In the genomic region with DNA sequence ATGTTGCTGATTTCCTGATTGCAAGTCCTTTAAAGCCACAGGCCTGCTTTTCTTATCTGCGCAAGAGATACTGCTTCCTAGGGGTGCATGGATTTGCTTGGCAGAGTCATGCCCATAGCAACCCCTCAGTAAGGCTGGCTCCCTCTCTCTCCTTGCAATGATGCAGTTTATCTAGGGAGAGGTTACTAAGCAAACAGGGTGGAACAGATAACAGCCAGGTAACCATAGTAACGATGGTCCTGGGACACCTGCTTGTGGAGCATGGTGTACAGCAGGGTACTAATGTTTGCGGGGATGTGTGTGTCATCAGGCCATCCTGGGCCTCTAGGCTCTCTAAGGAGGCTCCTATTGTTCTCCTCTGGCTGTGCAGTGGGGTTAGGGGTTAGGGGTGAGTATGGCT, we compare ENCODE assay signal across 25 mouse cellular contexts.
DNase-seq lines count a peak whose midpoint lies in the region; ATAC-seq lines count a peak whose summit lies in the region.
"Had no signal": no experiment of that assay in that cellular context is flagged by ENCODE, and none has a peak within 500 bp of the region (broad histone marks: within the 10 kb centered on the region; RNA-seq: fewer than 3 reads in every experiment).

No protein-coding gene starts in this region.

- no peak overlapping the region for H3K4me3 ChIP-seq in hindbrain, embryonic 13.5 days
- H3K4me3 ChIP-seq in hindbrain, embryonic 16.5 days (ENCODE audit: low read length), result no peak overlapping the region
- H3K4me3 ChIP-seq in limb, embryonic 10.5 days, result no peak overlapping the region
- no peak overlapping the region for H3K4me3 ChIP-seq in neural tube, embryonic 15.5 days (replicated peaks)
- H3K4me3 ChIP-seq: heart, adult 2 months; left cerebral cortex, adult 2 months; liver, embryonic 12.5 days; neural tube, embryonic 12.5 days had no signal

- H3K27me3 ChIP-seq in hindbrain, embryonic 13.5 days, result no peaks in the 10 kb centered on the region
- H3K27me3 ChIP-seq in hindbrain, embryonic 16.5 days (replicated peaks; ENCODE audit: control insufficient read depth, insufficient read depth, low read length), result no peaks in the 10 kb centered on the region
- no peaks in the 10 kb centered on the region for H3K27me3 ChIP-seq in limb, embryonic 10.5 days (ENCODE audit: low read depth, poor library complexity, severe bottlenecking)
- H3K27me3 ChIP-seq in neural tube, embryonic 15.5 days (replicated peaks), result no peaks in the 10 kb centered on the region
- H3K27me3 ChIP-seq: neural tube, embryonic 12.5 days had no signal

- 0 out of 2 replicates have a peak overlapping the region, but pooled peaks have one; percentile 0 for H3K27ac ChIP-seq in hindbrain, embryonic 13.5 days
- H3K27ac ChIP-seq in hindbrain, embryonic 16.5 days (ENCODE audit: low read depth, low read length), result no peak overlapping the region
- H3K27ac ChIP-seq in limb, embryonic 10.5 days, result peak overlapping the region; percentile 86; the same call in 1 of the 2 replicates
- H3K27ac ChIP-seq in neural tube, embryonic 15.5 days (replicated peaks), result 0 out of 2 replicates have a peak overlapping the region, but pooled peaks have one; percentile 37
- H3K27ac ChIP-seq: heart, adult 2 months; hindbrain, postnatal 0 days; left cerebral cortex, adult 2 months; liver, embryonic 12.5 days; neural tube, embryonic 12.5 days had no signal

- no peaks in the 10 kb centered on the region for H3K9me3 ChIP-seq in hindbrain, embryonic 13.5 days
- no peaks in the 10 kb centered on the region for H3K9me3 ChIP-seq in hindbrain, embryonic 16.5 days (ENCODE audit: control insufficient read depth, low read length)
- no peaks in the 10 kb centered on the region for H3K9me3 ChIP-seq in limb, embryonic 10.5 days (replicated peaks)
- H3K9me3 ChIP-seq in neural tube, embryonic 15.5 days (replicated peaks), result no peaks in the 10 kb centered on the region
- H3K9me3 ChIP-seq: G1E; liver, embryonic 12.5 days; neural tube, embryonic 12.5 days had no signal

- no peak for ATAC-seq in hindbrain, embryonic 13.5 days (ENCODE audit: low FRiP score)
- ATAC-seq in hindbrain, embryonic 16.5 days, result no peak
- no peak for ATAC-seq in neural tube, embryonic 15.5 days (ENCODE audit: low FRiP score)
- ATAC-seq: hindbrain, postnatal 0 days; liver, embryonic 12.5 days had no signal

- H3K36me3 ChIP-seq in hindbrain, embryonic 13.5 days, result no peaks in the 10 kb centered on the region
- H3K36me3 ChIP-seq in hindbrain, embryonic 16.5 days (ENCODE audit: control insufficient read depth, insufficient read depth, low read length), result no peaks in the 10 kb centered on the region
- no peaks in the 10 kb centered on the region for H3K36me3 ChIP-seq in limb, embryonic 10.5 days
- H3K36me3 ChIP-seq in neural tube, embryonic 15.5 days, result no peaks in the 10 kb centered on the region
- H3K36me3 ChIP-seq: G1E; liver, embryonic 12.5 days; neural tube, embryonic 12.5 days had no signal

- peak; percentile 42 for DNase-seq in thymus, postnatal 0 days (ENCODE audit: low spot score)
- no peak for DNase-seq in thymus, postnatal 36 days
- no peak for DNase-seq in limb, embryonic 10.5 days (ENCODE audit: low spot score)
- DNase-seq in urinary bladder, postnatal 36 days (ENCODE audit: low spot score in 2 of 2), result no peak
- no peak for DNase-seq in heart, adult 9 months (ENCODE audit: low spot score in 2 of 2)
- DNase-seq: adrenal gland, postnatal 25 days; cerebellum, adult 11-12 months; cerebellum, postnatal 14 days; embryo, embryonic 11 days; gastrocnemius, postnatal 10 days; heart, adult 2 months; kidney, adult 2 months; kidney, postnatal 10 days; left cerebral cortex, postnatal 4 days; lung, adult 2 months; lung, postnatal 4 days; thymus, postnatal 4 days had no signal

- 60% methylated on average over 3 of the region's 3 CpGs for WGBS in hindbrain, embryonic 13.5 days
- WGBS in hindbrain, embryonic 16.5 days, result 66% methylated on average over 3 of the region's 3 CpGs
- 90% methylated on average over 3 of the region's 3 CpGs for WGBS in limb, embryonic 10.5 days
- WGBS in neural tube, embryonic 15.5 days, result 51% methylated on average over 3 of the region's 3 CpGs

- H3K9ac ChIP-seq in hindbrain, embryonic 13.5 days, result 0 out of 2 replicates have a peak overlapping the region, but pooled peaks have one; percentile 5
- H3K9ac ChIP-seq in hindbrain, embryonic 16.5 days (ENCODE audit: low read depth, low read length), result no peak overlapping the region
- no peak overlapping the region for H3K9ac ChIP-seq in neural tube, embryonic 15.5 days (replicated peaks)
- H3K9ac ChIP-seq: liver, embryonic 12.5 days; neural tube, embryonic 12.5 days had no signal

- peaks cover 42% of the 10 kb centered on the region for H3K4me1 ChIP-seq in hindbrain, embryonic 13.5 days (replicated peaks)
- peaks cover 8% of the 10 kb centered on the region for H3K4me1 ChIP-seq in hindbrain, embryonic 16.5 days (ENCODE audit: control insufficient read depth, insufficient read depth, low read depth, low read length)
- H3K4me1 ChIP-seq in limb, embryonic 10.5 days, result peaks cover 36% of the 10 kb centered on the region
- peaks cover 40% of the 10 kb centered on the region for H3K4me1 ChIP-seq in neural tube, embryonic 15.5 days

- no peak overlapping the region for H3K4me2 ChIP-seq in hindbrain, embryonic 13.5 days
- no peak overlapping the region for H3K4me2 ChIP-seq in hindbrain, embryonic 16.5 days (ENCODE audit: low read length)
- no peak overlapping the region for H3K4me2 ChIP-seq in neural tube, embryonic 15.5 days
- H3K4me2 ChIP-seq: liver, embryonic 12.5 days; neural tube, embryonic 12.5 days had no signal
